ENCODE assay signal across 10 mouse cellular contexts in the genomic region with DNA sequence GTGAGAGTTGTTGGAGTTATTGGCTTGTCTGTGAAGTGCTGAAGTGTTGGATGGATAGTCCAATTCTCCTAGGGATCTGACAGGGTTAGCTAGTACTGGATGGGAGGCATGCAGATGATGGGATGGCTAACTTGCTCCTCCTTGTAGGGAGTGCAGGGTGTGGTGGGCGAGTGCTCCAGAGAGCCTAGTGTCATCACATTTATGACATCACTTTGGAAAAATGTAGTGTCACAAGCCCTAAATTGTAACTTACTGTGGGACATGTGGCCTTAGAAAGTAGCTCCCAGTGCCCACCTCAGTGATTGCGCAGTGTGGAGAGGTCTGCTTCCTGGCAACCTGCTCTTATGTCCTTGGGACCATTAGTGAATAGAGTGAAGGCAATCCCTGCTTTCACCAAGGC. TPM values are rescaled to one million over a fixed set of nuclear protein-coding genes. Genes with fewer than 3 reads are reported as not detected.
DNase-seq lines count a peak whose midpoint lies in the region; ATAC-seq lines count a peak whose summit lies in the region.
"Had no signal": no experiment of that assay in that cellular context is flagged by ENCODE, and none has a peak within 500 bp of the region (broad histone marks: within the 10 kb centered on the region; RNA-seq: fewer than 3 reads in every experiment).

No protein-coding gene starts in this region.

- H3K4me2 ChIP-seq in heart, embryonic 15.5 days = peak overlapping the region; percentile 81
- H3K4me2 ChIP-seq in embryonic facial prominence, embryonic 14.5 days (ENCODE audit: low read depth, low read length) = peak overlapping the region; percentile 74
- H3K4me2 ChIP-seq in hindbrain, embryonic 16.5 days (ENCODE audit: low read length) = peak overlapping the region; percentile 34
- peak overlapping the region; percentile 84 for H3K4me2 ChIP-seq in midbrain, embryonic 13.5 days (replicated peaks)

- H3K36me3 ChIP-seq in heart, embryonic 15.5 days = no peaks in the 10 kb centered on the region
- H3K36me3 ChIP-seq in embryonic facial prominence, embryonic 14.5 days (ENCODE audit: control insufficient read depth, insufficient read depth, low read length) = no peaks in the 10 kb centered on the region
- no peaks in the 10 kb centered on the region for H3K36me3 ChIP-seq in hindbrain, embryonic 16.5 days (ENCODE audit: control insufficient read depth, insufficient read depth, low read length)
- H3K36me3 ChIP-seq in midbrain, embryonic 13.5 days = no peaks in the 10 kb centered on the region

- H3K27ac ChIP-seq in heart, embryonic 15.5 days = 0 out of 2 replicates have a peak overlapping the region, but pooled peaks have one; percentile 9
- H3K27ac ChIP-seq in embryonic facial prominence, embryonic 14.5 days (replicated peaks; ENCODE audit: low read depth, low read length) = no peak overlapping the region
- no peak overlapping the region for H3K27ac ChIP-seq in hindbrain, embryonic 16.5 days (ENCODE audit: low read depth, low read length)
- no peak overlapping the region for H3K27ac ChIP-seq in midbrain, embryonic 13.5 days

- no peak overlapping the region for H3K9ac ChIP-seq in heart, embryonic 15.5 days
- H3K9ac ChIP-seq in embryonic facial prominence, embryonic 14.5 days (ENCODE audit: low read depth, low read length) = no peak overlapping the region
- no peak overlapping the region for H3K9ac ChIP-seq in hindbrain, embryonic 16.5 days (ENCODE audit: low read depth, low read length)
- H3K9ac ChIP-seq in midbrain, embryonic 13.5 days (replicated peaks) = peak overlapping the region; percentile 40; the same call in 1 of the 2 replicates

- 55% methylated on average over 2 of the region's 2 CpGs for WGBS in heart, embryonic 15.5 days
- 79% methylated on average over 2 of the region's 2 CpGs for WGBS in embryonic facial prominence, embryonic 14.5 days
- 83% methylated on average over 2 of the region's 2 CpGs for WGBS in hindbrain, embryonic 16.5 days
- WGBS in midbrain, embryonic 13.5 days = 89% methylated on average over 2 of the region's 2 CpGs

- peaks cover 41% of the 10 kb centered on the region for H3K4me1 ChIP-seq in heart, embryonic 15.5 days (replicated peaks)
- H3K4me1 ChIP-seq in embryonic facial prominence, embryonic 14.5 days (ENCODE audit: control insufficient read depth, insufficient read depth, low read length) = peaks cover 31% of the 10 kb centered on the region
- H3K4me1 ChIP-seq in hindbrain, embryonic 16.5 days (ENCODE audit: control insufficient read depth, insufficient read depth, low read depth, low read length) = peaks cover 33% of the 10 kb centered on the region
- H3K4me1 ChIP-seq in midbrain, embryonic 13.5 days (replicated peaks) = peaks cover 58% of the 10 kb centered on the region

- intact Hi-C loops in heart, postnatal 14 days (cut with DNase I) = loop anchor here (2.0 kb wide), 1 partner anchor 18 kb away; no protein-coding TSS in a partner anchor

- H3K9me3 ChIP-seq in heart, embryonic 15.5 days (replicated peaks) = no peaks in the 10 kb centered on the region
- H3K9me3 ChIP-seq in embryonic facial prominence, embryonic 14.5 days (ENCODE audit: control insufficient read depth, low read length) = no peaks in the 10 kb centered on the region
- H3K9me3 ChIP-seq in hindbrain, embryonic 16.5 days (ENCODE audit: control insufficient read depth, low read length) = no peaks in the 10 kb centered on the region
- H3K9me3 ChIP-seq in midbrain, embryonic 13.5 days = no peaks in the 10 kb centered on the region

- ATAC-seq in heart, embryonic 15.5 days (replicated peaks; ENCODE audit: insufficient number of reproducible peaks, insufficient read depth, low FRiP score, low read depth) = no peak
- no peak for ATAC-seq in embryonic facial prominence, embryonic 14.5 days (ENCODE audit: low read depth)
- no peak for ATAC-seq in hindbrain, embryonic 16.5 days
- no peak for ATAC-seq in midbrain, embryonic 13.5 days

- no peak overlapping the region for H3K4me3 ChIP-seq in heart, embryonic 15.5 days
- peak overlapping the region; percentile 3; the same call in 1 of the 2 replicates for H3K4me3 ChIP-seq in embryonic facial prominence, embryonic 14.5 days (ENCODE audit: low read depth, low read length)
- no peak overlapping the region for H3K4me3 ChIP-seq in hindbrain, embryonic 16.5 days (ENCODE audit: low read length)
- peak overlapping the region; percentile 10 for H3K4me3 ChIP-seq in midbrain, embryonic 13.5 days (replicated peaks)

- H3K27me3 ChIP-seq in heart, embryonic 15.5 days = no peaks in the 10 kb centered on the region
- no peaks in the 10 kb centered on the region for H3K27me3 ChIP-seq in embryonic facial prominence, embryonic 14.5 days (replicated peaks; ENCODE audit: control insufficient read depth, insufficient read depth, low read length)
- H3K27me3 ChIP-seq in hindbrain, embryonic 16.5 days (replicated peaks; ENCODE audit: control insufficient read depth, insufficient read depth, low read length) = no peaks in the 10 kb centered on the region
- no peaks in the 10 kb centered on the region for H3K27me3 ChIP-seq in midbrain, embryonic 13.5 days

- no peak for DNase-seq in heart, postnatal 14 days
- no peak for DNase-seq in embryonic facial prominence, embryonic 14.5 days (ENCODE audit: low spot score)
- no peak for DNase-seq in adrenal gland, postnatal 25 days
- no peak for DNase-seq in ovary, postnatal 36 days (ENCODE audit: low spot score)
- DNase-seq in adrenal gland, postnatal 4 days (ENCODE audit: low spot score in 2 of 2) = no peak
- DNase-seq: lung, postnatal 4 days; spleen, adult 18-20 months had no signal

RNA-seq across cellular contexts. Expression of gene Zfand3, which starts 2.3 kb away (rescaled TPM):
- 49.3 and 53.9 TPM in 2 replicates for polyA plus RNA-seq in heart, embryonic 15.5 days (2015; fragmentation: Nextera tagmentation; extraction: Ambion mirVana)
- total RNA-seq in heart, postnatal 14 days (2021) = 100 to 1,000 TPM; 118 to 128 TPM
- 41.0 and 43.3 TPM in 2 replicates for polyA plus RNA-seq in embryonic facial prominence, embryonic 14.5 days (2014; fragmentation: Nextera tagmentation; extraction: Ambion mirVana)
- 53.3 and 58.2 TPM in 2 replicates for polyA plus RNA-seq in hindbrain, embryonic 16.5 days (2015; fragmentation: Nextera tagmentation; extraction: Ambion mirVana)
- 69.6 and 85.4 TPM in 2 replicates for polyA plus RNA-seq in midbrain, embryonic 13.5 days (2015; fragmentation: Nextera tagmentation; extraction: Ambion mirVana)
- 138 and 144 TPM in 2 replicates for total RNA-seq in adrenal gland, postnatal 25 days (2021)
- total RNA-seq in adrenal gland, postnatal 4 days (2021) = 100 to 1,000 TPM; 140 to 145 TPM

RNA-seq across cellular contexts. Expression of gene Mdga1, which starts 37.0 kb away (rescaled TPM):
- 4.2 and 7.4 TPM in 2 replicates for polyA plus RNA-seq in heart, embryonic 15.5 days (2015; fragmentation: Nextera tagmentation; extraction: Ambion mirVana)
- total RNA-seq in heart, postnatal 14 days (2021) = 10 to 100 TPM; 16.0 to 22.2 TPM
- polyA plus RNA-seq in embryonic facial prominence, embryonic 14.5 days (2014; fragmentation: Nextera tagmentation; extraction: Ambion mirVana) = 4.4 and 5.3 TPM in 2 replicates
- polyA plus RNA-seq in hindbrain, embryonic 16.5 days (2015; fragmentation: Nextera tagmentation; extraction: Ambion mirVana) = 13.9 and 14.0 TPM in 2 replicates
- polyA plus RNA-seq in midbrain, embryonic 13.5 days (2015; fragmentation: Nextera tagmentation; extraction: Ambion mirVana) = 11.7 and 14.7 TPM in 2 replicates
- total RNA-seq in adrenal gland, postnatal 25 days (2021) = 1.4 and 1.9 TPM in 2 replicates
- total RNA-seq in adrenal gland, postnatal 4 days (2021) = 1 to 10 TPM; 3.1 to 6.8 TPM

Comparison
In these comparisons a context has a peak if more than half of its experiments do, and no peak if none do; other contexts are left out.
1. H3K4me2 ChIP-seq: peak in every context shown above with its lines; median percentile 84 in midbrain, embryonic 13.5 days; 81 in heart, embryonic 15.5 days; 74 in embryonic facial prominence, embryonic 14.5 days; 34 in hindbrain, embryonic 16.5 days.
2. H3K4me3 ChIP-seq: peak in embryonic facial prominence, embryonic 14.5 days (single experiment) and midbrain, embryonic 13.5 days (single experiment); none in heart, embryonic 15.5 days (single experiment) and hindbrain, embryonic 16.5 days (single experiment).